Mouse (Mus musculus) R1 (cell line): ENCODE data around the gene Rab5b.

Source experiments
- DNase-seq: peaks from one replicate; pipeline ENCODE4 v3.0.0-alpha.2; 2018; ENCODE audit warnings: low read depth, low spot score

Gene Rab5b

GRCm38 (mm10) chr10:128699611-128700010 is 3.5 kb upstream of the Rab5b start:
- DNase-seq, result no peak

GRCm38 (mm10) chr10:128699006-128699405 is 2.9 kb upstream of the Rab5b start:
- DNase-seq, result no peak

GRCm38 (mm10) chr10:128697072-128697725 is 1.1 kb upstream of the Rab5b start:
- peak; percentile 64 for DNase-seq

- DNase-seq, result no peak
Observed at GRCm38 (mm10) chr10:128695411-128695991, 563 bp downstream of the Rab5b start.

- peak; percentile 51 for DNase-seq
Observed at GRCm38 (mm10) chr10:128674469-128675008, 21.5 kb downstream of the Rab5b start.

GRCm38 (mm10) chr10:128673763-128674468 is 22.1 kb downstream of the Rab5b start, which contains the start of gene Suox:
TSS of gene Suox (minus strand) at chr10:128674073.
- peak; percentile 87 for DNase-seq

- DNase-seq, result no peak
Observed at GRCm38 (mm10) chr10:128671148-128671547, 24.9 kb downstream of the Rab5b start.

GRCm38 (mm10) chr10:128668790-128669672 is 27.0 kb downstream of the Rab5b start:
- DNase-seq, result peak; percentile 88

- DNase-seq, result no peak
Observed at GRCm38 (mm10) chr10:128665806-128666205, 30.3 kb downstream of the Rab5b start.

GRCm38 (mm10) chr10:128665307-128665706 is 30.8 kb downstream of the Rab5b start:
- no peak for DNase-seq

GRCm38 (mm10) chr10:128664808-128665207 is 31.3 kb downstream of the Rab5b start:
- DNase-seq, result no peak

GRCm38 (mm10) chr10:128663441-128664220 is 32.4 kb downstream of the Rab5b start:
- DNase-seq, result no peak

- no peak for DNase-seq
Observed at GRCm38 (mm10) chr10:128662465-128662864, 33.6 kb downstream of the Rab5b start.

GRCm38 (mm10) chr10:128659490-128659889 is 36.6 kb downstream of the Rab5b start:
- no peak for DNase-seq

- no peak for DNase-seq
Observed at GRCm38 (mm10) chr10:128657844-128658243, 38.2 kb downstream of the Rab5b start.

GRCm38 (mm10) chr10:128656731-128657130 is 39.3 kb downstream of the Rab5b start:
- DNase-seq, result no peak

GRCm38 (mm10) chr10:128655254-128655653 is 40.8 kb downstream of the Rab5b start:
- peak; percentile 62 for DNase-seq

GRCm38 (mm10) chr10:128653866-128654265 is 42.2 kb downstream of the Rab5b start:
- DNase-seq, result no peak

- DNase-seq, result no peak
Observed at GRCm38 (mm10) chr10:128646139-128647089, 49.6 kb downstream of the Rab5b start.
